Mouse (Mus musculus) bone marrow macrophage, adult 2 months (primary cell): ENCODE measurements around the gene Neil3.

Experiments
- CTCF ChIP-seq: IDR thresholded peaks from 2 replicates; pipeline ENCODE4 v1.5.1; 2012; ENCODE audit warnings: low read depth, mild to moderate bottlenecking, low read length, moderate library complexity
- POLR2A ChIP-seq: IDR thresholded peaks from 2 replicates; pipeline ENCODE4 v1.6.1; 2012; ENCODE audit warnings: mild to moderate bottlenecking, low read depth, low read length, borderline replicate concordance

DNA sequence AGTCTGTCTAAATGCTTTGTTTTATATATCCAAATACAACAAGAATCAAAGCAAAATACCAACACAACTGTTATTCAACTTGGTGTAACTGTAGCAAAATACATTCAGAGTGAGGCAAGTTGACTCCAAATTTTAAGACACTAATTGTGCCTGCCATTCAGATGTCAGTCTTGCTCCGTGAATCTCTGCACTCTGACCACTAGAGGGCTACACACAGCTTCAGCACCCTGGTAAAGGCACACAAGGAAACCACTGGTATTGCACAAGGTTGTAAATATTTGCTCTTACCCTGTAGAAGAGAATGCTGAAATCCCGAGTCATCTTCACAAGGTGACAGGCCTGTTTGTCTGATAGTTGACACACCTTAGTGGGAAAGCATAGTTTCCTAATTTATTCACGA is 31.8 kb downstream of the Neil3 start:
- TF ChIP-seq POLR2A = no peak
- TF ChIP-seq CTCF = peak; percentile 36; the same call in 1 of the 2 replicates
